Mouse (Mus musculus) layer of hippocampus, postnatal 10 days (tissue): ENCODE measurements around the gene Ppp1r12b. TPM values are rescaled to one million over a fixed set of nuclear protein-coding genes. Genes with fewer than 3 reads are reported as not detected.

Experiments used
- DNase-seq, 2 experiments: peaks; one replicate each; pipeline ENCODE4 v3.0.0; 2021; ENCODE audit warnings: low spot score in 2 of 2
- total RNA-seq, 2 experiments: library from RNA; stranded (reverse); gene quantifications; 2 replicates each; pipeline ENCODE4 v1.2.3; 2021

Ppp1r12b gene
- total RNA-seq, 2 experiments from 2014 or later, result 64.2 to 70.2 TPM

GRCm38 (mm10) chr1:134727256-134727655 lies 228.5 kb downstream of the Ppp1r12b start:
- DNase-seq, result no peak

GRCm38 (mm10) chr1:134726480-134726879 lies 229.3 kb downstream of the Ppp1r12b start:
- no peak for DNase-seq

GRCm38 (mm10) chr1:134725276-134725675 lies 230.5 kb downstream of the Ppp1r12b start:
- DNase-seq, result peak; percentile 53 to 62

GRCm38 (mm10) chr1:134722891-134723290 lies 232.9 kb downstream of the Ppp1r12b start:
- no peak for DNase-seq

GRCm38 (mm10) chr1:134721486-134721885 lies 234.3 kb downstream of the Ppp1r12b start:
- DNase-seq, result no peak

GRCm38 (mm10) chr1:134719718-134720304 lies 235.9 kb downstream of the Ppp1r12b start:
- DNase-seq, result no peak

GRCm38 (mm10) chr1:134715092-134715491 lies 240.7 kb downstream of the Ppp1r12b start:
- no peak for DNase-seq

GRCm38 (mm10) chr1:134714166-134714565 lies 241.6 kb downstream of the Ppp1r12b start:
- DNase-seq, result no peak

- DNase-seq, result no peak
Measured at GRCm38 (mm10) chr1:134713421-134713969, 242.2 kb downstream of the Ppp1r12b start.

GRCm38 (mm10) chr1:134712781-134713299 lies 242.9 kb downstream of the Ppp1r12b start:
- DNase-seq, result no peak

- no peak for DNase-seq
Measured at GRCm38 (mm10) chr1:134711653-134712052, 244.1 kb downstream of the Ppp1r12b start.

GRCm38 (mm10) chr1:134711061-134711460 lies 244.7 kb downstream of the Ppp1r12b start:
- no peak for DNase-seq

GRCm38 (mm10) chr1:134709411-134710306 lies 246.1 kb downstream of the Ppp1r12b start:
- DNase-seq, result no peak

GRCm38 (mm10) chr1:134708801-134709385 lies 246.8 kb downstream of the Ppp1r12b start:
- DNase-seq, result peak; percentile 51 to 58

- no peak for DNase-seq
Measured at GRCm38 (mm10) chr1:134708274-134708673, 247.5 kb downstream of the Ppp1r12b start.

GRCm38 (mm10) chr1:134707516-134707915 lies 248.2 kb downstream of the Ppp1r12b start:
- DNase-seq, result no peak

- DNase-seq, result no peak
Measured at GRCm38 (mm10) chr1:134706549-134706948, 249.2 kb downstream of the Ppp1r12b start.
